Mouse (Mus musculus) cerebellum, adult 11 months (tissue): ENCODE data around the gene Acp2.
"Not testable (repeated sequence)": the region's sequence is repeated elsewhere in the genome, so short reads cannot be mapped to it uniquely, and the experiment has no call there.

Source experiments
- DNase-seq: peaks from one replicate; pipeline ENCODE4 v3.0.0; 2022

Gene Acp2

GRCm38 (mm10) chr2:91194624-91195332 is 7.9 kb upstream of the Acp2 start:
- peak; percentile 75 for DNase-seq

- DNase-seq = no peak
Observed at GRCm38 (mm10) chr2:91196577-91197001, 6.1 kb upstream of the Acp2 start.

DNA sequence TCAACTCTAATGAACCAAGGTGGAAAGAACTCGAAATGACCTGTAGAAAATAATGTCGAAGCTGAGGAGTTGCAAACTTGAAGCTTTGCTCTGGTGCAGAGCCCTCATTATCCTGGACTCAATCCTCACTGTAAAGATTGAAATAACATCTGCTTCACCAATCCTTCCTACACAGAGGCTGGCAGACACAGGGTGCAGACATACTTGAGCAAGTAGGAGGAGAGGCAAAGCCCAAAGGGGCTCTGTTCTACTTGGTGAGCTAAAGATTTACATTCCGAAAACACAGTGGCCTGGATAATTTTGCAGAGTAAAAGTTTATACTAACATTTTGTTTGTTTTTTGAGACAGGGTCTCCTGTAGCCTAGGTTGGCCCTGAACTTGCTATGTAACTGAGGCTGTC is 3.8 kb upstream of the Acp2 start:
- DNase-seq = no peak

GRCm38 (mm10) chr2:91202972-91203656 is 429 bp downstream of the Acp2 start:
- DNase-seq = no peak

DNA sequence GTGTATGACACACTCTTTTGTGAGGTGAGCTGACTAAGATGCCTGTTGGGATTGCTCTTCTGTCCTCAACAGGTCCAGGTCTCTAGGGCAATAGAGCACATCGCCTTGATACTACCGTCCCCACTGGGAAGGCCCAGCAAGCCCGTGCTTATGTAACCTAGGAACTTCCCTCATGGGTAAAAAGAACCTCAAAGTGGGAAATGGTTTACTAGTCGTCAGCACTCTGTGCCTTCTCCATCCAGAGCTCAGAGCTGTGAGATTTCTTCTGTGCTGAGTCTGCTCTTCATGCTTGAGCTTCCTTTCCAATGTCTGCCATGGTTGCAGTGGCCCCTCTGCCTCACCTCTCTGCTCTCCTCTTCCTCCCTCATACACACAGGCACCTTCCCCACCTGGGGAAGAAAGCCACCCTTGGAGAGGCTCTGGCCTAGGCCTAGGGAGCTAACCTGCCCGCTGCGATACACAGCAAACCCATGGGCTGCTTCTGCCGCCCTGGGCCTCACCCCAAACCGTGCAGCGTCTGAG is 3.6 kb downstream of the Acp2 start:
- no peak for DNase-seq

DNA sequence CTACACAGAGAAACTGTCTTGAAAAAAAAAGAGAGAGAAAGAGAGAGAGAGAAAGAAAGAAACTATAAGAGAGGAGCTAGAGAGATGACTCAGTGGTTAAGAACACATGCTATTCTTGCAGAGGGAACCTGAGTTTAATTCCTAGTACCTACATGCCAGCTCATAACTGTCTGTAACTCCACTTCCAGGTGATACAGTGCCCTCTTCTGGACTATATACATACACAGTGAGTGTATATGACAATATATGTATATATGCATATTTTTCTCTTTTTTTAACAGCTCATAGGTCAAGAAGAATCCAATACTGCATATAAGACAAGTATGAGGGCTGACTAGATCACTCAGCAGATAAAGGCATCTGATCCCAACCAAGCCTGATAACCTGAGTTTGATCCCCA is 10.6 kb downstream of the Acp2 start:
- no peak for DNase-seq

- DNase-seq = no peak
Observed at GRCm38 (mm10) chr2:91217032-91217431, 14.3 kb downstream of the Acp2 start.

- DNase-seq = no peak
Observed at GRCm38 (mm10) chr2:91220501-91220900, 17.8 kb downstream of the Acp2 start.

GRCm38 (mm10) chr2:91223614-91224013 is 20.9 kb downstream of the Acp2 start:
- DNase-seq = no peak

DNA sequence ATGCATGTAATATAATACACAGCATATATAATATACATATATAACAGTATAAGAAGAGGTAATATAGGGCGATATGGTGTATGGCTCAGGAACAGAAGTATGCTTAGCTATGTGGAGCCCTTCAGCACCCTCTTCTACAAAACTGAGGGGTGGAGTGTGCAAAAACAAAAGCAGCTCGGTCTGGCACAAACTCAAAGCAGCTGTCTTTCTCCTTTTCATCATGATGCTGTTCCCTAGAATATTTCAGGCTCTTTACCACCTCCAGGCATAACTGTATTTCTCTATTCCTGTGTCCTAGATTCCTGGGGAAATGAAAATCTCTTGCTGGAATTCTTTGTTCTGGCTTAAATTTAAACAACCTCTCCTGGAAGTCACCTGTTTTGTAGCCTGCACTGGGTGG is 27.1 kb downstream of the Acp2 start:
- DNase-seq = no peak

DNA sequence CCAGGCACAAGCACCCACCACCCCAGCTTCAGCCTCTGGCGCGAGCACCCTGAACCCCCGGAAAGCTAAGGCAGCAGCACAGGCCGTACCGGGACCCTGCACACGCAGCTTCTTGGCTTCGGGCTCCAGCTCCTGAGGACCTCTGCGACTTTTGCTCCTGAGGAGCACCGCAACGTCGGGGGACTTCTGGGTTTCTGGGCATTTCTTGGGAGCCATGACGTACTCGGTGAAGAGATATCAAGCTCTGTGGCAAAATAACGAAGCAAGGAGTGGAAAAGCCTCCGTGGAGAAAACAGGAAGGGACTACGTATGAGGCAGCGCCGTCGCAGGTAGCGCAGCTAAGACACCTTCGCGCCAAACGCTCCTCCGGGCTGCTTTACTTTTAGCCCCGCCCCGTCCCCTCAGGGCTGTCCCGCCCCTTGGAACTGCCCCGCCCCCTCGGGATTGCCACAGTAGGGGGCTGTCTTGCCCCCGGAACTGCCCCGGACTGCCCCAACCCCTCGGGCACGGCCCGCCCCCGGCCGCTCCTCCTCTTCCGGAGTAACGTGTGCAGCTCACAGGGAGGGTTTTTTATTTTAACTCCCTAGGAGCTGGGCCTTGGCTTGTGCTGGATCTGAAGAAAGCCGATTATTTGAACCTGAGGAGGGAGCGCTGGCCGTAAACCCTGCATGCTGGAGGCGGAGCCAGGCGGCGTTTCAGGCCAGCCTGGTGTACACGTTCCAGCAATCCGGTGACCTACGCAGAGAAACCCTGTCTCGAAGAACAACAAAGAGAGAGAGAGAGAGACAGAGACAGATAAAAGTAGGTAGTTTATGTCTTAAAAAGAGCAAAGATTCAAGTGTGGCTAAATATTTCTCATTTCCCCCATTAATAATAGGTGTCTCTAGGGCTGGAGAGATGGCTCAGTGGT is 34.2 kb downstream of the Acp2 start, which contains the start of gene Ddb2:
Gene Ddb2, minus strand, starts transcription at position 382 of the 910 bp plus-strand sequence.
- peak; percentile 88 for DNase-seq

GRCm38 (mm10) chr2:91237511-91238080 is 34.9 kb downstream of the Acp2 start:
- DNase-seq = not testable (repeated sequence)

GRCm38 (mm10) chr2:91242547-91242946 is 39.9 kb downstream of the Acp2 start:
- no peak for DNase-seq

DNA sequence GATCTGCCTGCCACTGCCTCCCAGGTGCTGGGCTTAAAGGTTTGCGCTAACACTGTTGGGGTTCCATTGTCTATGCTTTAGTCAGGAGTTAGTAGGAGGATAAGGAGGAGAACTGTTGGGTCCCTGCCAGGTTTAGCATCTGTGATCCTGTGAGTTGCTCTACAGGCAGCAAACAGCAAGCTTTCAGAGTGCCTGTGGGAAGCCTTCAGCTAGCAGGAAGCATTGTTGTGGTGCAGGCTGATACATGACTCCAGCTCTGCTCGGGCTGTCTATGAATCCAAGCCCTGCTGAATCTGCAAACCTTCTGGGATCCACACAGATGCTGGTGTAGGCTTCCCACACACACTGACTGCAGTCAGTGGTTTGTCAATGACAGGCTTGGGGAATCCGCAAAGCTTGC is 40.7 kb downstream of the Acp2 start:
- DNase-seq = peak; percentile 30

- no peak for DNase-seq
Observed at GRCm38 (mm10) chr2:91244557-91245228, 42.0 kb downstream of the Acp2 start.

- no peak for DNase-seq
Observed at GRCm38 (mm10) chr2:91248366-91248765, 45.7 kb downstream of the Acp2 start.

DNA sequence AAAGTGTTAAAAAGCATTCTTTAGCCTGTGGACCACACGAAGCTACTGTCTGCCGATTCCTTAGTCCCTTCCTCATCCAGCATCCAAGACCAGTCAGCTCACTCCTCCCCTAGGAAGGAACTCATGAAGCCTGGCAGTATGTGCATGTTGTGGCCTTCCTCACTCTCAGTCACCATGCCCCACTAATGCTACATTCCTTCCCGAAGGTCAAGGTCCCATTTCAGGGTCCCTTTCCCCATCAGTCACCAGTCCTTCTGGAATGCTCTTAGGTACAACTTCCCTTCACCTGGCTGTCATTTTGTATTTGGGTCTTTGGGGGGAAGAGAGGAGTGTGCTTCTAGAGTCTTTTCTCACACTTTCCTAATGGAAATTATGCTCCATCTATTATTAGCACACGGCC is 49.3 kb downstream of the Acp2 start:
- DNase-seq = no peak

- DNase-seq = no peak
Observed at GRCm38 (mm10) chr2:91252512-91252911, 49.8 kb downstream of the Acp2 start.

- DNase-seq = no peak
Observed at GRCm38 (mm10) chr2:91254725-91255380, 52.2 kb downstream of the Acp2 start.

GRCm38 (mm10) chr2:91255661-91256150 is 53.0 kb downstream of the Acp2 start, which contains the start of gene Pacsin3:
TSS of gene Pacsin3 (plus strand) at chr2:91255954.
- DNase-seq = peak; percentile 64
